Mouse (Mus musculus): ENCODE measurements around the gene Slit3. TPM values are rescaled to one million over a fixed set of nuclear protein-coding genes. Genes with fewer than 3 reads are reported as not detected.

Slit3 gene
- polyA plus RNA-seq, 2 experiments = 0.20 to 0.23 TPM

GRCm38 (mm10) chr11:35387826-35388225, 266.8 kb downstream of the Slit3 start:
- no peak overlapping the region for H3K9ac ChIP-seq (replicated peaks)
- H3K9me3 ChIP-seq (ENCODE audit: control insufficient read depth, low read length) = no peaks in the 10 kb centered on the region
- no peak overlapping the region for H3K4me2 ChIP-seq (ENCODE audit: low read depth)
- H3K36me3 ChIP-seq (replicated peaks; ENCODE audit: control insufficient read depth, insufficient read depth, low read depth) = no peaks in the 10 kb centered on the region
- DNase-seq (ENCODE audit: low read depth in 3 of 3, low spot score in 3 of 3) = no peak
- no peak overlapping the region for H3K4me3 ChIP-seq (ENCODE audit: insufficient read depth in 1 of 2, low read depth in 2 of 2, low read length in 2 of 2)
- H3K27me3 ChIP-seq (ENCODE audit: control insufficient read depth, insufficient read depth, low read length) = no peaks in the 10 kb centered on the region
- 73% methylated on average over 10 of the region's 10 CpGs for WGBS (ENCODE audit: insufficient replicate concordance)
- no peak overlapping the region for H3K27ac ChIP-seq
- TF ChIP-seq EP300 (IDR thresholded peaks at IDR 0.05; ENCODE audit: low read depth) = no peak
- TF ChIP-seq CTCF (IDR thresholded peaks at IDR 0.05; ENCODE audit: low read depth) = no peak
- ATAC-seq (ENCODE audit: insufficient read depth) = no peak
- no peaks in the 10 kb centered on the region; a peak in 1 of 4 replicates for H3K4me1 ChIP-seq (replicated peaks; ENCODE audit: control insufficient read depth in 2 of 2, insufficient read depth in 2 of 2, low read length in 1 of 2)

GRCm38 (mm10) chr11:35388471-35388870, 267.4 kb downstream of the Slit3 start:
- no peak for TF ChIP-seq EP300 (IDR thresholded peaks at IDR 0.05; ENCODE audit: low read depth)
- no peak for TF ChIP-seq CTCF (IDR thresholded peaks at IDR 0.05; ENCODE audit: low read depth)
- DNase-seq (ENCODE audit: low read depth in 3 of 3, low spot score in 3 of 3) = no peak
- H3K4me2 ChIP-seq (ENCODE audit: low read depth) = no peak overlapping the region
- H3K36me3 ChIP-seq (replicated peaks; ENCODE audit: control insufficient read depth, insufficient read depth, low read depth) = no peaks in the 10 kb centered on the region
- H3K4me3 ChIP-seq (ENCODE audit: insufficient read depth in 1 of 2, low read depth in 2 of 2, low read length in 2 of 2) = no peak overlapping the region
- H3K4me1 ChIP-seq (replicated peaks; ENCODE audit: control insufficient read depth in 2 of 2, insufficient read depth in 2 of 2, low read length in 1 of 2) = no peaks in the 10 kb centered on the region; a peak in 1 of 4 replicates
- no peaks in the 10 kb centered on the region for H3K27me3 ChIP-seq (ENCODE audit: control insufficient read depth, insufficient read depth, low read length)
- H3K9me3 ChIP-seq (ENCODE audit: control insufficient read depth, low read length) = no peaks in the 10 kb centered on the region
- no peak overlapping the region for H3K27ac ChIP-seq
- no peak for ATAC-seq (ENCODE audit: insufficient read depth)
- WGBS (ENCODE audit: insufficient replicate concordance) = 70% methylated on average over 12 of the region's 12 CpGs
- no peak overlapping the region for H3K9ac ChIP-seq (replicated peaks)

DNA sequence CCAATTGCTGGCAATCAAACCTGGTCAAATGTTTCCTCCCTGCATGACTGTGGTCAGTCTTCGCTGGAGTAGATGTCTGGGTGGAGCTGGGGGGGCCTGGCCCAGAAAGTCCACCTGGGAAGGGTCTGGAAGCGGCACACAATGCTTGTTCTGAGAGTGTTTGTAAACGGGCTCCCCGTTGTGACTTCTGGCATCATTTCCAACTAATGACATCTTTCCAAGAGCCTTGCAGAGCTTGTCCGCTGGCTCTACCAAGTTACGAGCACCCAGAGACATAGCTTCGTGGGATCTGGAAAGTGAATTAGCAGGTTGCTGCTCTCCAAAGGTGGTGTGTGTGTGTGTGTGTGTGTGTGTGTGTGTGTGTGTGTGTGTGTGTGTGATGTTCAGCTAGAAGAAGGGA, 268.3 kb downstream of the Slit3 start:
- no peaks in the 10 kb centered on the region for H3K36me3 ChIP-seq (replicated peaks; ENCODE audit: control insufficient read depth, insufficient read depth, low read depth)
- H3K9me3 ChIP-seq (ENCODE audit: control insufficient read depth, low read length) = no peaks in the 10 kb centered on the region
- H3K4me2 ChIP-seq (ENCODE audit: low read depth) = no peak overlapping the region
- 67% methylated on average over 7 of the region's 7 CpGs for WGBS (ENCODE audit: insufficient replicate concordance)
- H3K4me1 ChIP-seq (replicated peaks; ENCODE audit: control insufficient read depth in 2 of 2, insufficient read depth in 2 of 2, low read length in 1 of 2) = no peaks in the 10 kb centered on the region; a peak in 1 of 4 replicates
- no peak overlapping the region for H3K27ac ChIP-seq
- no peak overlapping the region for H3K9ac ChIP-seq (replicated peaks)
- DNase-seq (ENCODE audit: low read depth in 3 of 3, low spot score in 3 of 3) (no peak), ATAC-seq (ENCODE audit: insufficient read depth) (no peak)
- no peak overlapping the region for H3K4me3 ChIP-seq (ENCODE audit: insufficient read depth in 1 of 2, low read depth in 2 of 2, low read length in 2 of 2)
- TF ChIP-seq CTCF (IDR thresholded peaks at IDR 0.05; ENCODE audit: low read depth) (no peak), EP300 (IDR thresholded peaks at IDR 0.05; ENCODE audit: low read depth) (no peak)
- no peaks in the 10 kb centered on the region for H3K27me3 ChIP-seq (ENCODE audit: control insufficient read depth, insufficient read depth, low read length)

GRCm38 (mm10) chr11:35389780-35390435, 268.9 kb downstream of the Slit3 start:
- no peak overlapping the region for H3K9ac ChIP-seq (replicated peaks)
- no peak overlapping the region for H3K4me3 ChIP-seq (ENCODE audit: insufficient read depth in 1 of 2, low read depth in 2 of 2, low read length in 2 of 2)
- no peak for DNase-seq (ENCODE audit: low read depth in 3 of 3, low spot score in 3 of 3)
- no peaks in the 10 kb centered on the region for H3K36me3 ChIP-seq (replicated peaks; ENCODE audit: control insufficient read depth, insufficient read depth, low read depth)
- 58% methylated on average over 9 of the region's 9 CpGs for WGBS (ENCODE audit: insufficient replicate concordance)
- TF ChIP-seq EP300 (IDR thresholded peaks at IDR 0.05; ENCODE audit: low read depth) (no peak), CTCF (IDR thresholded peaks at IDR 0.05; ENCODE audit: low read depth) (no peak)
- H3K27ac ChIP-seq = no peak overlapping the region
- H3K27me3 ChIP-seq (ENCODE audit: control insufficient read depth, insufficient read depth, low read length) = no peaks in the 10 kb centered on the region
- no peaks in the 10 kb centered on the region for H3K9me3 ChIP-seq (ENCODE audit: control insufficient read depth, low read length)
- no peak overlapping the region for H3K4me2 ChIP-seq (ENCODE audit: low read depth)
- no peak for ATAC-seq (ENCODE audit: insufficient read depth)
- H3K4me1 ChIP-seq (replicated peaks; ENCODE audit: control insufficient read depth in 2 of 2, insufficient read depth in 2 of 2, low read length in 1 of 2) = no peaks in the 10 kb centered on the region; a peak in 1 of 4 replicates

DNA sequence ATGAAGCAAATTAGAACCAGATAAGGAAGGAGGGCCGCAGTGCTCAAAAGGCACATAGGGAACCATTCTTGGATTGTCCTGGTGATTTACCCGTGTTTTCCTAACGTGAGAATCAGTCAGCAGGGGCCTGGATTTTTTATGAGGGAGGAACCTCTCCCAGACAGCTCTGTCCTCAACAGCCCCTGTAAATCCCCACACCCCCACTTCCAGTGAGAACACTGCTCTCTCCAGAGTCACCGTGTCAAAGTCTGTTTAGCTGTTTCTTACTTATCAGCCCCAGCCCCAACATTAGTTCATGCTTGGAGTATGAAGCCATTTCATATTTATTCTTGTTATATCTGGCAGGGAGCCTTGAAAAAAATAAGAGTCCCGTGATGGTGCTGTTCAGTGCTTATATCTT, 272.8 kb downstream of the Slit3 start:
- no peak for ATAC-seq (ENCODE audit: insufficient read depth)
- H3K4me1 ChIP-seq (replicated peaks; ENCODE audit: control insufficient read depth in 2 of 2, insufficient read depth in 2 of 2, low read length in 1 of 2) = no peaks in the 10 kb centered on the region; a peak in 1 of 4 replicates
- no peak for TF ChIP-seq EP300 (IDR thresholded peaks at IDR 0.05; ENCODE audit: low read depth)
- no peak for TF ChIP-seq CTCF (IDR thresholded peaks at IDR 0.05; ENCODE audit: low read depth)
- H3K4me2 ChIP-seq (ENCODE audit: low read depth) = no peak overlapping the region
- no peak overlapping the region for H3K4me3 ChIP-seq (ENCODE audit: insufficient read depth in 1 of 2, low read depth in 2 of 2, low read length in 2 of 2)
- H3K9me3 ChIP-seq (ENCODE audit: control insufficient read depth, low read length) = no peaks in the 10 kb centered on the region
- no peak for DNase-seq (ENCODE audit: low read depth in 3 of 3, low spot score in 3 of 3)
- 38% methylated on average over 5 of the region's 5 CpGs for WGBS (ENCODE audit: insufficient replicate concordance)
- no peak overlapping the region for H3K9ac ChIP-seq (replicated peaks)
- H3K27ac ChIP-seq = no peak overlapping the region
- no peaks in the 10 kb centered on the region for H3K27me3 ChIP-seq (ENCODE audit: control insufficient read depth, insufficient read depth, low read length)
- no peaks in the 10 kb centered on the region for H3K36me3 ChIP-seq (replicated peaks; ENCODE audit: control insufficient read depth, insufficient read depth, low read depth)

All from liver, embryonic 14.5 days (tissue).